Mouse (Mus musculus): ENCODE results near the gene Xpot.

- TF ChIP-seq CTCF (IDR thresholded peaks at IDR 0.05; ENCODE audit: borderline replicate concordance, insufficient read depth, low read depth, low read length) (no peak), POLR2A (IDR thresholded peaks at IDR 0.05; ENCODE audit: borderline replicate concordance, insufficient read depth, low read length) (no peak)
Measured at GRCm38 (mm10) chr10:121613570-121613969, 12.6 kb downstream of the Xpot start.
